Mouse (Mus musculus) myocyte (in vitro differentiated cells): ENCODE data around the gene Vapa.

Source experiments
- POLR2A ChIP-seq: IDR thresholded peaks from one replicate; pipeline ENCODE4 v1.6.1; 2011; ENCODE audit warnings: low read depth, mild to moderate bottlenecking, control low read depth, moderate library complexity; ENCODE audit not compliant: insufficient read length
- USF1 ChIP-seq: IDR thresholded peaks from one replicate; pipeline ENCODE4 v1.6.1; 2011; ENCODE audit warnings: low read depth, mild to moderate bottlenecking, control low read depth, moderate library complexity

GRCm38 (mm10) chr17:65623130-65623529, 9.8 kb upstream of the Vapa start:
- no peak for TF ChIP-seq POLR2A
- no peak for TF ChIP-seq USF1
